Mouse (Mus musculus) stomach, postnatal 0 days (tissue): ENCODE measurements at regions not wholly inside any gene's neighbourhood (a gene's known extent, or its start where the extent isn't known, plus 50 kb on each side); places are given as distances from the start of the nearest gene placed in this dataset.

Source experiments
- ATAC-seq: fragments of 200-750 bp; cut with Nextera tagmentation; 2 replicates; pipeline ENCODE4 v1.8.0; 2017; ENCODE audit not compliant: low FRiP score, low TSS enrichment
- DNase-seq: peaks from one replicate; pipeline ENCODE4 v3.0.0-alpha.2; 2016; ENCODE audit warnings: low spot score
- H3K27ac ChIP-seq: fragments of 300-500 bp; sonication (generic); replicated peaks from 2 replicates; pipeline ENCODE4 v1.5.1; 2014; ENCODE audit warnings: mild to moderate bottlenecking, control low read depth
- H3K27me3 ChIP-seq: fragments of 300-500 bp; sonication (generic); 2 replicates; pipeline ENCODE4 v1.6.1; 2014; ENCODE audit warnings: low read length; ENCODE audit not compliant: control insufficient read depth, insufficient read depth
- H3K36me3 ChIP-seq: fragments of 300-500 bp; sonication (generic); 2 replicates; pipeline ENCODE4 v1.6.1; 2014; ENCODE audit warnings: low read length, mixed read lengths; ENCODE audit not compliant: control insufficient read depth, insufficient read depth
- H3K4me1 ChIP-seq: fragments of 300-500 bp; sonication (generic); replicated peaks from 2 replicates; pipeline ENCODE4 v1.6.1; 2014; ENCODE audit warnings: antibody characterized with exemption; ENCODE audit not compliant: control insufficient read depth, insufficient read depth
- H3K4me2 ChIP-seq: fragments of 300-500 bp; sonication (generic); replicated peaks from 2 replicates; pipeline ENCODE4 v1.6.1; 2014; ENCODE audit warnings: low read depth, mild to moderate bottlenecking, control low read depth, moderate library complexity
- H3K4me3 ChIP-seq: fragments of 300-500 bp; sonication (generic); 2 replicates; pipeline ENCODE4 v1.5.1; 2014; ENCODE audit warnings: low read depth, low read length, control low read depth
- H3K9ac ChIP-seq: fragments of 300-500 bp; sonication (generic); 2 replicates; pipeline ENCODE4 v1.6.1; 2014; ENCODE audit warnings: mild to moderate bottlenecking, low read length, control low read depth, mixed read lengths
- H3K9me3 ChIP-seq: fragments of 300-500 bp; sonication (generic); 2 replicates; pipeline ENCODE4 v1.6.1; 2016; ENCODE audit warnings: low read length; ENCODE audit not compliant: control insufficient read depth
- CTCF ChIP-seq: IDR thresholded peaks from 2 replicates; pipeline ENCODE4 v1.5.1; 2016; ENCODE audit warnings: antibody characterized with exemption, low read depth, mild to moderate bottlenecking, moderate library complexity
- EP300 ChIP-seq: optimal IDR thresholded peaks from 2 replicates; pipeline ENCODE3; 2016; ENCODE audit warnings: antibody characterized with exemption
- WGBS: fragments of 180-500 bp; shearing (Covaris S2); extraction: QIAGEN DNeasy Blood & Tissue Kit; methylation state at CpG from one replicate; pipeline ENCODE4 v1.1.7; 2014; 5-methylcytosine and 5-hydroxymethylcytosine counted together

GRCm38 (mm10) chr8:54330106-54330505, 199.3 kb upstream of the Asb5 start:
- Histone ChIP-seq H3K4me1 (no peaks in the 10 kb centered on the region), H3K27ac (no peak overlapping the region), H3K4me3 (no peak overlapping the region), H3K9ac (no peak overlapping the region), H3K27me3 (no peaks in the 10 kb centered on the region), H3K9me3 (no peaks in the 10 kb centered on the region), H3K36me3 (no peaks in the 10 kb centered on the region), H3K4me2 (no peak overlapping the region)
- TF ChIP-seq CTCF (no peak), EP300 (no peak)
- DNase-seq: no peak
- WGBS: 71% methylated on average over 1 of the region's 1 CpGs
- no peak for ATAC-seq

GRCm38 (mm10) chr8:54331883-54332282, 197.5 kb upstream of the Asb5 start:
- Histone ChIP-seq H3K4me1 (no peaks in the 10 kb centered on the region), H3K27ac (no peak overlapping the region), H3K36me3 (no peaks in the 10 kb centered on the region), H3K27me3 (no peaks in the 10 kb centered on the region), H3K4me3 (no peak overlapping the region), H3K9me3 (no peaks in the 10 kb centered on the region), H3K4me2 (no peak overlapping the region), H3K9ac (no peak overlapping the region)
- DNase-seq (no peak), ATAC-seq (no peak)
- WGBS: 32% methylated on average over 1 of the region's 1 CpGs
- TF ChIP-seq EP300 (no peak), CTCF (peak; percentile 48)

- DNase-seq: no peak
- ATAC-seq: no peak
- no peak for TF ChIP-seq EP300
- TF ChIP-seq CTCF: no peak
- Histone ChIP-seq H3K27ac (no peak overlapping the region), H3K9me3 (no peaks in the 10 kb centered on the region), H3K4me1 (no peaks in the 10 kb centered on the region), H3K9ac (no peak overlapping the region), H3K4me3 (no peak overlapping the region), H3K27me3 (no peaks in the 10 kb centered on the region), H3K36me3 (no peaks in the 10 kb centered on the region), H3K4me2 (no peak overlapping the region)
- WGBS: 77% methylated on average over 6 of the region's 6 CpGs
Observed at GRCm38 (mm10) chr8:54351123-54351522, 178.3 kb upstream of the Asb5 start.

- ATAC-seq (no peak), DNase-seq (no peak)
- WGBS: 26% methylated on average over 3 of the region's 3 CpGs
- no peaks in the 10 kb centered on the region for H3K27me3 ChIP-seq
- TF ChIP-seq CTCF (no peak), EP300 (no peak)
- H3K9me3 ChIP-seq: no peaks in the 10 kb centered on the region
- no peaks in the 10 kb centered on the region for H3K36me3 ChIP-seq
- no peak overlapping the region for H3K9ac ChIP-seq
- H3K4me3 ChIP-seq: no peak overlapping the region
- no peaks in the 10 kb centered on the region for H3K4me1 ChIP-seq
- no peak overlapping the region for H3K27ac ChIP-seq
- H3K4me2 ChIP-seq: no peak overlapping the region
Observed at GRCm38 (mm10) chr8:54361716-54362115, 167.7 kb upstream of the Asb5 start.

- Histone ChIP-seq H3K4me1 (no peaks in the 10 kb centered on the region), H3K27me3 (no peaks in the 10 kb centered on the region), H3K27ac (no peak overlapping the region), H3K4me2 (no peak overlapping the region), H3K36me3 (no peaks in the 10 kb centered on the region), H3K4me3 (no peak overlapping the region), H3K9ac (no peak overlapping the region), H3K9me3 (no peaks in the 10 kb centered on the region)
- TF ChIP-seq CTCF (no peak), EP300 (no peak)
- WGBS: 80% methylated on average over 4 of the region's 4 CpGs
- ATAC-seq (no peak), DNase-seq (no peak)
Observed at GRCm38 (mm10) chr8:54370501-54370900, 158.9 kb upstream of the Asb5 start.

GRCm38 (mm10) chr8:54371073-54371472, 158.3 kb upstream of the Asb5 start:
- H3K4me3 ChIP-seq: no peak overlapping the region
- no peaks in the 10 kb centered on the region for H3K27me3 ChIP-seq
- no peaks in the 10 kb centered on the region for H3K9me3 ChIP-seq
- no peak overlapping the region for H3K4me2 ChIP-seq
- H3K9ac ChIP-seq: no peak overlapping the region
- no peak for ATAC-seq
- H3K4me1 ChIP-seq: no peaks in the 10 kb centered on the region
- H3K36me3 ChIP-seq: no peaks in the 10 kb centered on the region
- no peak for DNase-seq
- H3K27ac ChIP-seq: no peak overlapping the region
- 25% methylated on average over 2 of the region's 2 CpGs for WGBS
- no peak for TF ChIP-seq CTCF
- TF ChIP-seq EP300: no peak
